Comparison of ENCODE assay signal across 10 mouse cellular contexts in genomic region chr2:125606220-125606845, GRCm38 (mm10). TPM values are rescaled to one million over a fixed set of nuclear protein-coding genes. Genes with fewer than 3 reads are reported as not detected.
DNase-seq lines count a peak whose midpoint lies in the region; ATAC-seq and TF ChIP-seq lines count a peak whose summit lies in the region.
"Had no signal": no experiment of that assay in that cellular context is flagged by ENCODE, and none has a peak within 500 bp of the region (broad histone marks: within the 10 kb centered on the region; RNA-seq: fewer than 3 reads in every experiment).

No protein-coding gene starts in this region.

- H3K27ac ChIP-seq in heart, embryonic 12.5 days (ENCODE audit: poor library complexity, severe bottlenecking): no peak overlapping the region
- peak overlapping the region; percentile 75 for H3K27ac ChIP-seq in lung, embryonic 15.5 days
- no peak overlapping the region for H3K27ac ChIP-seq in liver, postnatal 0 days (ENCODE audit: low read depth)
- H3K27ac ChIP-seq: limb, embryonic 13.5 days had no signal

- no peak overlapping the region for H3K9ac ChIP-seq in heart, embryonic 12.5 days
- no peak overlapping the region for H3K9ac ChIP-seq in lung, embryonic 15.5 days
- H3K9ac ChIP-seq in liver, postnatal 0 days (replicated peaks): no peak overlapping the region
- H3K9ac ChIP-seq: limb, embryonic 13.5 days had no signal

- H3K4me3 ChIP-seq in heart, embryonic 12.5 days: no peak overlapping the region
- H3K4me3 ChIP-seq in lung, embryonic 15.5 days: no peak overlapping the region
- H3K4me3 ChIP-seq in liver, postnatal 0 days (ENCODE audit: low read depth, low read length): no peak overlapping the region
- H3K4me3 ChIP-seq: limb, embryonic 13.5 days had no signal

- H3K9me3 ChIP-seq in heart, embryonic 12.5 days (replicated peaks): no peaks in the 10 kb centered on the region
- no peaks in the 10 kb centered on the region for H3K9me3 ChIP-seq in lung, embryonic 15.5 days
- no peaks in the 10 kb centered on the region for H3K9me3 ChIP-seq in liver, postnatal 0 days (ENCODE audit: low read length)
- H3K9me3 ChIP-seq: limb, embryonic 13.5 days had no signal

- H3K36me3 ChIP-seq in heart, embryonic 12.5 days: peaks cover 60% of the 10 kb centered on the region
- H3K36me3 ChIP-seq in lung, embryonic 15.5 days: peaks cover 53% of the 10 kb centered on the region
- H3K36me3 ChIP-seq in liver, postnatal 0 days (replicated peaks; ENCODE audit: insufficient read depth, low read length): peaks cover 50% of the 10 kb centered on the region

- 82% methylated on average over 17 of the region's 17 CpGs for WGBS in heart, embryonic 12.5 days
- 46% methylated on average over 17 of the region's 17 CpGs for WGBS in lung, embryonic 15.5 days
- WGBS in liver, postnatal 0 days (ENCODE audit: insufficient replicate concordance): 81% methylated on average over 17 of the region's 17 CpGs

- no peak for ATAC-seq in heart, embryonic 12.5 days (ENCODE audit: insufficient number of reproducible peaks, low FRiP score)
- peak; percentile 88 for ATAC-seq in lung, embryonic 15.5 days (ENCODE audit: borderline replicate concordance, extremely low read depth, low FRiP score, low TSS enrichment)
- no peak for ATAC-seq in megakaryocyte, adult 5-6 weeks (ENCODE audit: poor library complexity, severe bottlenecking)
- no peak for ATAC-seq in liver, postnatal 0 days
- ATAC-seq: intestine, embryonic 16.5 days had no signal

- DNase-seq in heart, adult 18-20 months: peak; percentile 67 to 76
- peak; percentile 32 for DNase-seq in Muller cell, postnatal 12 days (ENCODE audit: inconsistent ontology term)
- peak; percentile 49 for DNase-seq in gastrocnemius, postnatal 25 days
- no peak for DNase-seq in liver, postnatal 0 days
- DNase-seq in spleen, postnatal 36 days (ENCODE audit: low spot score in 2 of 2): no peak

- H3K4me1 ChIP-seq in heart, embryonic 12.5 days (replicated peaks): no peaks in the 10 kb centered on the region
- peaks cover 14% of the 10 kb centered on the region for H3K4me1 ChIP-seq in lung, embryonic 15.5 days
- H3K4me1 ChIP-seq in liver, postnatal 0 days (ENCODE audit: insufficient read depth): no peaks in the 10 kb centered on the region

- no peak overlapping the region for H3K4me2 ChIP-seq in heart, embryonic 12.5 days
- H3K4me2 ChIP-seq in lung, embryonic 15.5 days: no peak overlapping the region
- no peak overlapping the region for H3K4me2 ChIP-seq in liver, postnatal 0 days (ENCODE audit: low read depth, low read length)
- H3K4me2 ChIP-seq: limb, embryonic 13.5 days had no signal

- H3K27me3 ChIP-seq in heart, embryonic 12.5 days (replicated peaks): no peaks in the 10 kb centered on the region
- H3K27me3 ChIP-seq in lung, embryonic 15.5 days: no peaks in the 10 kb centered on the region
- no peaks in the 10 kb centered on the region for H3K27me3 ChIP-seq in liver, postnatal 0 days (ENCODE audit: insufficient read depth, low read length)
- H3K27me3 ChIP-seq: limb, embryonic 13.5 days had no signal

- TF ChIP-seq EP300 in liver, postnatal 0 days (IDR thresholded peaks at IDR 0.05; ENCODE audit: low read depth): no peak

- no peak for TF ChIP-seq CTCF in liver, postnatal 0 days (IDR thresholded peaks at IDR 0.05; ENCODE audit: low read depth)

RNA-seq across cellular contexts. Expression of gene Cep152, which starts 18.6 kb away (rescaled TPM):
- total RNA-seq in heart, adult 18-20 months (2021): 1 to 10 TPM; 1.4 to 1.5 TPM
- polyA plus RNA-seq in heart, embryonic 12.5 days (2016; fragmentation: Nextera tagmentation; extraction: Ambion mirVana): 5.2 and 6.9 TPM in 2 replicates
- total RNA-seq in gastrocnemius, postnatal 25 days (2021): 1 to 10 TPM; 1.1 TPM
- polyA plus RNA-seq in lung, embryonic 15.5 days (2015; fragmentation: Nextera tagmentation; extraction: Ambion mirVana): 7.4 and 8.1 TPM in 2 replicates
- total RNA-seq in megakaryocyte, adult 5-6 weeks (2015): 3.7 and 3.8 TPM in 2 replicates
- total RNA-seq in megakaryocyte, adult 5-6 weeks (2017): 14.4 and 14.7 TPM in 2 replicates
- polyA plus RNA-seq in liver, postnatal 0 days (2015; fragmentation: Nextera tagmentation; extraction: Ambion mirVana): 1.8 and 2.4 TPM in 2 replicates

Comparison
In these comparisons a context has a peak if more than half of its experiments do, and no peak if none do; other contexts are left out.
1. DNase-seq: peak in heart, adult 18-20 months (2 of 2), Muller cell, postnatal 12 days (single experiment) and gastrocnemius, postnatal 25 days (single experiment); none in liver, postnatal 0 days (single experiment) and spleen, postnatal 36 days (0 of 2).